Mouse (Mus musculus): ENCODE measurements around the gene Fli1.

DNA sequence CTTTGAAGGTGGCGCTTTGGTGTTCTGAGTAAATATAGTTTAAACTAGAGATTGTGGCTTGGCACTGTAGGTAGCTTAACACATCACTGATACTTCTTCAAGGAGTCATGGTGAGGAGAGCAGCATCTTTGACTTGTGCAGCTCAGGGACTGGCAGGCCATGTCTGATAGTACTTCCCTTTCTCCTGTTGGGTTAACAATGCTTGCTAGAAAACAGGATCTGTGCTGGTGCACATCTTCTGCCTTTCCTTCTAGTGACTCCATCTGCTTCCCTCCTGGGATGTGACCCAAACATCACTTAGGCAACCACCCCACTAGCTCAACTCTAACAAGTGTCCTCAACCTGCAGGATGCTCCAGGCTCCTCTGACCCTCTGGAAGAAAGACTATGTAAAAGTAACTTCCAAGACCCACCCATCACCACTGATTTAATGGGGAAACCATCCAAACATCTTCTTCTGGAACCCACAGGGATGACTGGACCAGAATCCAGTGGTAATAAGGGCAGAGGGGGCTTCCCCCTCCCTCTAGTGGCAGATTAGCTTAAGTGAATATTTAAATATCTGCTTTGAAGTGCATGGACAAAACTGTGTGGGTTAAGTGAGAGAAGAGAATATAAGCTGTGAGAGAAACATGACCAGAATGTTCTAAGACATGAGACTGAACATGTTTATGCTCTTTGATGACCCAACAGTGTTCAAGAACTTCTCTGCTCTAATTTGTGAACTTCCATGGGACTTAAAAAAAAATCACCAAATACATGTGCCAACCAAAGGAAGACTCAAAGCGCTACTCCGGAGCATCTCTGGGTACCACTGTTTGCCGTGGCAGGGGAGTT, 48.9 kb downstream of the Fli1 start:
- TF ChIP-seq E2F4 (IDR thresholded peaks at IDR 0.05; ENCODE audit: insufficient read depth) (no peak), MAX (IDR thresholded peaks at IDR 0.05; ENCODE audit: low read depth) (no peak), USF1 (IDR thresholded peaks at IDR 0.05; ENCODE audit: low read depth) (no peak), POLR2A (IDR thresholded peaks at IDR 0.05; ENCODE audit: insufficient read length, low read depth) (no peak), TCF12 (IDR thresholded peaks at IDR 0.05; ENCODE audit: insufficient read depth, poor library complexity, severe bottlenecking) (no peak)

Data from myocyte (in vitro differentiated cells).